Mouse (Mus musculus) hindbrain, embryonic 16.5 days (tissue): ENCODE measurements around the gene Gm9767. TPM values are rescaled to one million over a fixed set of nuclear protein-coding genes. Genes with fewer than 3 reads are reported as not detected.

Experiments
- ATAC-seq: fragments of 200-750 bp; cut with Nextera tagmentation; 2 replicates; pipeline ENCODE4 v1.8.0; 2017; ENCODE audit warnings: moderate TSS enrichment, moderate library complexity
- H3K27ac ChIP-seq: fragments of 300-500 bp; sonication (generic); 2 replicates; pipeline ENCODE4 v1.5.1; 2014; ENCODE audit warnings: low read depth, mild to moderate bottlenecking, control low read depth, low read length, moderate library complexity
- H3K27me3 ChIP-seq: fragments of 300-500 bp; sonication (generic); replicated peaks from 2 replicates; pipeline ENCODE4 v1.6.1; 2014; ENCODE audit warnings: low read length; ENCODE audit not compliant: control insufficient read depth, insufficient read depth
- H3K36me3 ChIP-seq: fragments of 300-500 bp; sonication (generic); 2 replicates; pipeline ENCODE4 v1.6.1; 2014; ENCODE audit warnings: mild to moderate bottlenecking, low read length, moderate library complexity, mixed read lengths; ENCODE audit not compliant: control insufficient read depth, insufficient read depth
- H3K4me1 ChIP-seq: fragments of 300-500 bp; sonication (generic); 2 replicates; pipeline ENCODE4 v1.6.1; 2014; ENCODE audit warnings: low read depth, low read length; ENCODE audit not compliant: control insufficient read depth, insufficient read depth
- H3K4me2 ChIP-seq: fragments of 300-500 bp; sonication (generic); 2 replicates; pipeline ENCODE4 v1.6.1; 2014; ENCODE audit warnings: mild to moderate bottlenecking, low read length, control low read depth, moderate library complexity
- H3K4me3 ChIP-seq: fragments of 300-500 bp; sonication (generic); 2 replicates; pipeline ENCODE4 v1.5.1; 2014; ENCODE audit warnings: mild to moderate bottlenecking, low read length, control low read depth, moderate library complexity
- H3K9ac ChIP-seq: fragments of 300-500 bp; sonication (generic); 2 replicates; pipeline ENCODE4 v1.6.1; 2014; ENCODE audit warnings: low read depth, mild to moderate bottlenecking, control low read depth, low read length, moderate library complexity
- H3K9me3 ChIP-seq: fragments of 300-500 bp; sonication (generic); 2 replicates; pipeline ENCODE4 v1.6.1; 2014; ENCODE audit warnings: mild to moderate bottlenecking, low read length, moderate library complexity; ENCODE audit not compliant: control insufficient read depth
- WGBS: fragments of 180-500 bp; shearing (Covaris S2); extraction: QIAGEN DNeasy Blood & Tissue Kit; methylation state at CpG from one replicate; pipeline ENCODE4 v1.1.7; 2014; 5-methylcytosine and 5-hydroxymethylcytosine counted together
- polyA plus RNA-seq: library from polyadenylated mRNA; unstranded; fragments of >200 nt; fragmentation: Nextera tagmentation; extraction: Ambion mirVana; gene quantifications from 2 replicates; pipeline ENCODE4 v1.2.1, GENCODE M21; 2015

Gm9767 gene
- polyA plus RNA-seq: 1.1 and 1.4 TPM in 2 replicates

GRCm38 (mm10) chr10:26077671-26078481 is at the start of gene Gm9767:
Gene Gm9767 (plus strand): TSS chr10:26078255.
- 2% methylated on average over 47 of the region's 52 CpGs for WGBS
- H3K27ac ChIP-seq: peak within 1 kb of the TSS; percentile 81

GRCm38 (mm10) chr10:26034931-26035330 is 43.1 kb upstream of the Gm9767 start:
- H3K9me3 ChIP-seq: no peaks in the 10 kb centered on the region
- no peaks in the 10 kb centered on the region for H3K4me1 ChIP-seq
- no peak overlapping the region for H3K27ac ChIP-seq
- H3K4me3 ChIP-seq: no peak overlapping the region
- H3K4me2 ChIP-seq: no peak overlapping the region
- H3K36me3 ChIP-seq: no peaks in the 10 kb centered on the region
- peak; percentile 69 for ATAC-seq
- WGBS: 74% methylated on average over 5 of the region's 5 CpGs
- no peak overlapping the region for H3K9ac ChIP-seq
- no peaks in the 10 kb centered on the region for H3K27me3 ChIP-seq

More at GRCm38 (mm10) chr10:26077671-26078481, at the start of gene Gm9767:
- Histone ChIP-seq H3K4me1 (no peaks in the 10 kb centered on the region; the same call in 1 of the 2 replicates), H3K27me3 (no peaks in the 10 kb centered on the region), H3K9ac (peak within 1 kb of the TSS; percentile 86), H3K4me2 (peak within 1 kb of the TSS; percentile 74), H3K4me3 (peak within 1 kb of the TSS; percentile 86), H3K9me3 (no peaks in the 10 kb centered on the region), H3K36me3 (no peaks in the 10 kb centered on the region)
- ATAC-seq: peak; percentile 71

- H3K4me1 ChIP-seq: no peaks in the 10 kb centered on the region
- H3K27ac ChIP-seq: no peak overlapping the region
- 91% methylated on average over 2 of the region's 2 CpGs for WGBS
- H3K9ac ChIP-seq: no peak overlapping the region
- ATAC-seq: no peak
- H3K27me3 ChIP-seq: no peaks in the 10 kb centered on the region
- no peak overlapping the region for H3K4me3 ChIP-seq
- H3K36me3 ChIP-seq: no peaks in the 10 kb centered on the region
- H3K4me2 ChIP-seq: no peak overlapping the region
- H3K9me3 ChIP-seq: no peaks in the 10 kb centered on the region
These were observed 26.9 kb upstream of the Gm9767 start for GRCm38 (mm10) chr10:26051177-26051576.

GRCm38 (mm10) chr10:26059662-26060307 is 18.3 kb upstream of the Gm9767 start:
- H3K9me3 ChIP-seq: no peaks in the 10 kb centered on the region
- no peak overlapping the region for H3K4me3 ChIP-seq
- no peak overlapping the region for H3K4me2 ChIP-seq
- H3K27me3 ChIP-seq: no peaks in the 10 kb centered on the region
- no peaks in the 10 kb centered on the region for H3K4me1 ChIP-seq
- H3K9ac ChIP-seq: no peak overlapping the region
- no peaks in the 10 kb centered on the region for H3K36me3 ChIP-seq
- H3K27ac ChIP-seq: no peak overlapping the region
- ATAC-seq: no peak
- 88% methylated on average over 3 of the region's 3 CpGs for WGBS

GRCm38 (mm10) chr10:26063071-26063470 is 15.0 kb upstream of the Gm9767 start:
- H3K4me2 ChIP-seq: no peak overlapping the region
- ATAC-seq: no peak
- H3K27ac ChIP-seq: no peak overlapping the region
- no peaks in the 10 kb centered on the region for H3K4me1 ChIP-seq
- no peak overlapping the region for H3K9ac ChIP-seq
- H3K9me3 ChIP-seq: no peaks in the 10 kb centered on the region; the same call in 1 of the 2 replicates
- WGBS: 90% methylated on average over 4 of the region's 4 CpGs
- H3K27me3 ChIP-seq: no peaks in the 10 kb centered on the region
- H3K4me3 ChIP-seq: no peak overlapping the region
- H3K36me3 ChIP-seq: peaks cover 1% of the 10 kb centered on the region; the same call in 1 of the 2 replicates

GRCm38 (mm10) chr10:26071986-26072385 is 6.1 kb upstream of the Gm9767 start:
- H3K9me3 ChIP-seq: no peaks in the 10 kb centered on the region; the same call in 1 of the 2 replicates
- ATAC-seq: no peak
- H3K4me3 ChIP-seq: no peak overlapping the region
- peaks cover 4% of the 10 kb centered on the region; the same call in 1 of the 2 replicates for H3K4me1 ChIP-seq
- peaks cover 6% of the 10 kb centered on the region; the same call in 1 of the 2 replicates for H3K36me3 ChIP-seq
- no peaks in the 10 kb centered on the region for H3K27me3 ChIP-seq
- H3K27ac ChIP-seq: no peak overlapping the region
- H3K9ac ChIP-seq: no peak overlapping the region
- 85% methylated on average over 5 of the region's 5 CpGs for WGBS
- no peak overlapping the region for H3K4me2 ChIP-seq

- Histone ChIP-seq H3K4me1 (no peaks in the 10 kb centered on the region; the same call in 1 of the 2 replicates), H3K27ac (no peak overlapping the region), H3K27me3 (no peaks in the 10 kb centered on the region), H3K9ac (no peak overlapping the region), H3K4me2 (peak overlapping the region; percentile 74), H3K4me3 (peak overlapping the region; percentile 86), H3K9me3 (no peaks in the 10 kb centered on the region), H3K36me3 (no peaks in the 10 kb centered on the region)
- WGBS: 62% methylated on average over 9 of the region's 9 CpGs
- no peak for ATAC-seq
These were observed 1.1 kb upstream of the Gm9767 start for GRCm38 (mm10) chr10:26076949-26077348.

GRCm38 (mm10) chr10:26078521-26079142 is 577 bp downstream of the Gm9767 start, which contains the start of gene Tmem200a:
Gene Tmem200a (minus strand): TSS chr10:26079052.
- Histone ChIP-seq H3K4me3 (peak within 1 kb of the TSS; percentile 86), H3K36me3 (no peaks in the 10 kb centered on the region), H3K4me1 (no peaks in the 10 kb centered on the region; the same call in 1 of the 2 replicates), H3K9me3 (no peaks in the 10 kb centered on the region), H3K27me3 (no peaks in the 10 kb centered on the region), H3K27ac (peak within 1 kb of the TSS; percentile 81), H3K4me2 (peak within 1 kb of the TSS; percentile 74), H3K9ac (peak within 1 kb of the TSS; percentile 86)
- ATAC-seq: peak; percentile 93
- WGBS: under 1% methylated on average over 46 of the region's 46 CpGs

GRCm38 (mm10) chr10:26079678-26080077 is 1.6 kb downstream of the Gm9767 start:
- no peak for ATAC-seq
- no peaks in the 10 kb centered on the region for H3K36me3 ChIP-seq
- no peak overlapping the region for H3K4me3 ChIP-seq

More at GRCm38 (mm10) chr10:26079678-26080077, 1.6 kb downstream of the Gm9767 start:
- Histone ChIP-seq H3K9ac (no peak overlapping the region), H3K4me2 (no peak overlapping the region), H3K9me3 (no peaks in the 10 kb centered on the region), H3K27ac (no peak overlapping the region), H3K27me3 (no peaks in the 10 kb centered on the region), H3K4me1 (no peaks in the 10 kb centered on the region; the same call in 1 of the 2 replicates)
- 81% methylated on average over 3 of the region's 3 CpGs for WGBS
